Mouse (Mus musculus): ENCODE results near the gene Gm8773. TPM values are rescaled to one million over a fixed set of nuclear protein-coding genes. Genes with fewer than 3 reads are reported as not detected.

The Gm8773 gene
- polyA plus RNA-seq (2015; fragmentation: Nextera tagmentation; extraction: Ambion mirVana): 1.5 TPM in 2 replicates

DNA sequence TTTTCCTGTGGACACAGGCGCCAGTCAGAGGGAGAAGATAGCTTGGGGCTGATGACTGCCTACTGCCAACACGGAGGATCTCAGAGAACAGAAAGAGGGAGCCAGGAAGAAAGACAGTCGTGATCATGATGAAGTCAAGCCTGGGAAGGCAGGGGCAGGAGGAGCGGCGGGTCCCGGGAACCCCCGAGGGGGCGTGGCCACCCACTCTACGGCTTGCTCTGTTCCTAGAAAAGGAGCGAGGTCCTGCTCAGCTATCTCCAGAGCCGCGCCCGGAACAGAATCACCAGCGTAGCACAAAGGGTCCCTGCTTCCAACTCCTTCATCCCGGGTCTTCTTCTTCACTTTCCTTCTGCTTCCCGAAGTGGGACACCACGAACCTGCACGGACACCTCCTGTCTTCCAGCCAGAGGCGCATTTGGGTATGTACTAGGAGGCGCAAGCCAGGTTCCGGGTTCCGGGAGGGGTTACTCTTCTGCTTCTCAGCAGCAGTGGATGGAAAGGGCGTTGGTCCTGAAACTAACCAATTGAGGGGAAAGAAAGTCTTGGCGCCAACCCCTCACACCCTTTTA, at the start of gene Gm8773:
Gene Gm8773 (plus strand): TSS at position 51 of the 569 bp plus-strand sequence.
- ATAC-seq: peak; percentile 85
- 1% methylated on average over 24 of the region's 24 CpGs for WGBS

DNA sequence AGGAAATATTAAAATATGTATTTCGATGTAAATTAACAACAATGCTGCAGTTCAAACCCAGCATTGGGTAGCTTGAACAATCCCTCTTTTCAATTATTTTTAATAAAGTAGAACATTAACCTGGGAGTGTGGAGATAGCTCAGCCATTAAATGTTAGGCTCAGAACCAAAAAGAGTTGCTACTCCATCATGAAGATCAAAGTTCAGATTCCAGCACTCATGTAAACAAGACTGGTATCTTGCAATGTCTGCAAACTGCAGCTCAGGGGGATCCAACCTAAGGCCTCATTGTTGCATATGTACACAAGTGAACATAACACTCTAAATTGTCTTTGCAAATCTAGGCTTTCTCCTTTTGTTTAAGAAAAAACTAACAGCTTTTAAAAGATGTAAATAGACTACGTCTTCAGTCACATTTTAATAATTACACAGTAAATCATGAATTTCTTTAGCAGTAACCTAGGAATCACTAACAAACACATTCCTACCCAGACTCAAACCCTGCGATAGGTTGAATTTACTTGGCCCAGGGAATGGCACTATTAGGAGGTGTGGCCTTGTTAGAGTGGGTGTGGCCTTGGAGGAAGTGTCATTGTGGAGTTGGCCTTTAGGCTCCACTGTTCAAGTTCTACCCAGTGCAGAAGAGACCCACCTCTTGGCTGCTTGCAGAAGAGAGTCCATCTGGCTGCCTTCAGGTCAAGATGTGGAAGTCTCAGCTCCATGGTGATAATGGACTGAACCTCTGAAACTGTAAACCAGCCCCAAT, 39.8 kb upstream of the Gm8773 start:
- no peak overlapping the region for H3K27ac ChIP-seq (ENCODE audit: low read length)
- peak; percentile 75 for ATAC-seq
- WGBS: 62% methylated on average over 3 of the region's 3 CpGs

More for the DNA sequence above, at the start of gene Gm8773:
- no peaks in the 10 kb centered on the region for H3K36me3 ChIP-seq (ENCODE audit: control insufficient read depth, insufficient read depth, low read length)
- H3K4me2 ChIP-seq (ENCODE audit: low read depth, low read length): peak within 1 kb of the TSS; percentile 66
- H3K9me3 ChIP-seq (ENCODE audit: control insufficient read depth, low read length): no peaks in the 10 kb centered on the region
- H3K27ac ChIP-seq (ENCODE audit: low read length): no peak within 1 kb of the TSS
- H3K4me3 ChIP-seq (ENCODE audit: low read length): peak within 1 kb of the TSS; percentile 51
- no peaks in the 10 kb centered on the region for H3K27me3 ChIP-seq (replicated peaks; ENCODE audit: control insufficient read depth, insufficient read depth, low read length)
- no peaks in the 10 kb centered on the region for H3K4me1 ChIP-seq (ENCODE audit: control insufficient read depth, insufficient read depth, low read length)
- peak within 1 kb of the TSS; percentile 46 for H3K9ac ChIP-seq (ENCODE audit: low read depth, low read length)

DNA sequence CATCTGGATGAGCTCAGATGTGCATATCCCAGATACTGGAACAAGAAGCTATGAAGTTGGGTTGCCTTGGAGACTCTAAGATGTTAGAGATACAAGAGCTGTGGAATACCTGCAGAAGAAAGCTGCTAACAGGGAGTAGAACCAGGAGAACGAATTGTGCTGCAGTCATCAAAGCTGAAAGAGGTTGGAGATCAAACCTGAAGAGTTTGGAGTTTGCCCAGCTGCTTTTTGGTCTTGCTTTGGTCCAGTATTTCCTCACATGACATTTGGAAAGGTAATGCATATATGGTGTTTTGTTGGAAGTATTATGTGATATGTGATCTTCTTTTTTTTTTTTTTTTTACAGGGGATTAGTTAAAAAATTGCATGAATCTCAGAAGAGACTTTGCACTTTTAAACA, 37.5 kb upstream of the Gm8773 start:
- no peaks in the 10 kb centered on the region for H3K9me3 ChIP-seq (ENCODE audit: control insufficient read depth, low read length)
- H3K27me3 ChIP-seq (replicated peaks; ENCODE audit: control insufficient read depth, insufficient read depth, low read length): no peaks in the 10 kb centered on the region
- H3K4me3 ChIP-seq (ENCODE audit: low read length): no peak overlapping the region
- ATAC-seq: no peak
- H3K4me2 ChIP-seq (ENCODE audit: low read depth, low read length): no peak overlapping the region
- H3K9ac ChIP-seq (ENCODE audit: low read depth, low read length): no peak overlapping the region
- H3K36me3 ChIP-seq (ENCODE audit: control insufficient read depth, insufficient read depth, low read length): peaks cover 7% of the 10 kb centered on the region
- H3K4me1 ChIP-seq (ENCODE audit: control insufficient read depth, insufficient read depth, low read length): no peaks in the 10 kb centered on the region
- 90% methylated on average over 1 of the region's 1 CpGs for WGBS
- H3K27ac ChIP-seq (ENCODE audit: low read length): no peak overlapping the region

More for the DNA sequence above, 39.8 kb upstream of the Gm8773 start:
- Histone ChIP-seq H3K4me3 (ENCODE audit: low read length) (no peak overlapping the region), H3K4me1 (ENCODE audit: control insufficient read depth, insufficient read depth, low read length) (no peaks in the 10 kb centered on the region), H3K27me3 (replicated peaks; ENCODE audit: control insufficient read depth, insufficient read depth, low read length) (no peaks in the 10 kb centered on the region), H3K4me2 (ENCODE audit: low read depth, low read length) (no peak overlapping the region), H3K36me3 (ENCODE audit: control insufficient read depth, insufficient read depth, low read length) (peaks cover 7% of the 10 kb centered on the region), H3K9ac (ENCODE audit: low read depth, low read length) (no peak overlapping the region), H3K9me3 (ENCODE audit: control insufficient read depth, low read length) (no peaks in the 10 kb centered on the region)

DNA sequence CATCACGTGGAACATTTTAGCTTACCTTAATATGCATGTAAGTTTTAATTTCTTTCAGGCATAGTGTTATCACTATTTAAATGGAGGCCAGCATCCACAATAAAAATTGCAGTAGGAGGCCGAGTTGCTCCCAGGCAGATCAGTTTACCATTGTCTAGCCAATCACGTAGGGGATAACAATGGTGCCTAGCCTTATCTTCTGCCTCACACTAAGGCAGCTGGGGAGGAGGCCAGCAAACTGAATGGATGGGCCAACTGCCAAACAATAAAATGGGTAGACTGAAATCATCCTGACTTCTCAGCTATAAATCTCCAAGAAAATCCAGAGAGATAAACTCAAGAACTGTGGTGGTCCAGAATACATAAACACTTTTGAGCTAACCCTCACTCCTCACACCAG, 33.8 kb upstream of the Gm8773 start:
- Histone ChIP-seq H3K4me3 (ENCODE audit: low read length) (no peak overlapping the region), H3K27me3 (replicated peaks; ENCODE audit: control insufficient read depth, insufficient read depth, low read length) (no peaks in the 10 kb centered on the region), H3K9me3 (ENCODE audit: control insufficient read depth, low read length) (no peaks in the 10 kb centered on the region), H3K27ac (ENCODE audit: low read length) (no peak overlapping the region), H3K4me1 (ENCODE audit: control insufficient read depth, insufficient read depth, low read length) (no peaks in the 10 kb centered on the region), H3K4me2 (ENCODE audit: low read depth, low read length) (no peak overlapping the region), H3K9ac (ENCODE audit: low read depth, low read length) (no peak overlapping the region), H3K36me3 (ENCODE audit: control insufficient read depth, insufficient read depth, low read length) (peaks cover 7% of the 10 kb centered on the region)
- WGBS: 77% methylated on average over 3 of the region's 3 CpGs
- no peak for ATAC-seq

DNA sequence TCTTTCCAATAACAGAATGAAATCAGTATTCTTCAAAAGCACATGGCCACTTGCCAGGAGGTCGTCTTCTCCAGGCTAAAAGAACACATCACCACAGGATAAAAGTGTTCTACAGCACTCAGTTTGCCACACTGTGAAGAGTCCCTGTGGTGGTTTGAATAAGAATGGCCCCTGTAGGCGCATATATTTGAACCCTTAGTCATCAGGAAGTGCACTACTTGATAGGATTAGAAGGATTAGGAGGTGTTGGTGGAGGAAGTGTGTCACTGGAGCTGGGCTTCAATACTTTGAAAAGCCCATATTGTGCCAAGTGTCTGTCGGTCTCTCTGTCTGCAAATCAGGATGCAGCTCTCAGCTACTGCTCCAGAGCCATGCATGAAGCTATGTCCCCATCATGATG, 33.2 kb upstream of the Gm8773 start:
- Histone ChIP-seq H3K9ac (ENCODE audit: low read depth, low read length) (no peak overlapping the region), H3K36me3 (ENCODE audit: control insufficient read depth, insufficient read depth, low read length) (peaks cover 7% of the 10 kb centered on the region), H3K27me3 (replicated peaks; ENCODE audit: control insufficient read depth, insufficient read depth, low read length) (no peaks in the 10 kb centered on the region), H3K4me3 (ENCODE audit: low read length) (no peak overlapping the region), H3K4me2 (ENCODE audit: low read depth, low read length) (no peak overlapping the region), H3K27ac (ENCODE audit: low read length) (no peak overlapping the region), H3K9me3 (ENCODE audit: control insufficient read depth, low read length) (no peaks in the 10 kb centered on the region), H3K4me1 (ENCODE audit: control insufficient read depth, insufficient read depth, low read length) (no peaks in the 10 kb centered on the region)
- 77% methylated on average over 3 of the region's 3 CpGs for WGBS
- ATAC-seq: no peak

DNA sequence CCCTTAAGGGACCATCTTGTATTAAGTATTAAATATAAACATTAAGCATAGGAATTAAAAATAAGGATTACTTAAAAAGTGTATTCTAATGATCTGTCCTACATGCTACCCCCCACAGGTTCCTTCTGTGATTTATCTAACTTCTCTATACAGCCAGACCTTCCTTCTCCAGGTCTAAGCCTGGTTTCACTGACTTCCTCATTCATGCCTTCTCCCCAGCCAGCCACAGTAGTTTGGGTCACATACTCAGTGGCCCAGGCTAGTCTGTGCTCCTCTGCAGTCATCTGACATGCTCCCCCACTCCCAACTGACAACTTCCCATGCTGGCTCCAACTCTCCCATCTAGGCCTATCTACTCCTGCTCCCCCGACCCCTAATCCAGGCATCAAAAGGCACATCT, 22.5 kb upstream of the Gm8773 start:
- Histone ChIP-seq H3K9me3 (ENCODE audit: control insufficient read depth, low read length) (no peaks in the 10 kb centered on the region), H3K4me1 (ENCODE audit: control insufficient read depth, insufficient read depth, low read length) (no peaks in the 10 kb centered on the region), H3K27me3 (replicated peaks; ENCODE audit: control insufficient read depth, insufficient read depth, low read length) (no peaks in the 10 kb centered on the region), H3K36me3 (ENCODE audit: control insufficient read depth, insufficient read depth, low read length) (peaks cover 12% of the 10 kb centered on the region; the same call in 1 of the 2 replicates), H3K4me3 (ENCODE audit: low read length) (no peak overlapping the region), H3K27ac (ENCODE audit: low read length) (no peak overlapping the region), H3K9ac (ENCODE audit: low read depth, low read length) (no peak overlapping the region), H3K4me2 (ENCODE audit: low read depth, low read length) (no peak overlapping the region)
- WGBS: 87% methylated on average over 1 of the region's 1 CpGs
- ATAC-seq: no peak

DNA sequence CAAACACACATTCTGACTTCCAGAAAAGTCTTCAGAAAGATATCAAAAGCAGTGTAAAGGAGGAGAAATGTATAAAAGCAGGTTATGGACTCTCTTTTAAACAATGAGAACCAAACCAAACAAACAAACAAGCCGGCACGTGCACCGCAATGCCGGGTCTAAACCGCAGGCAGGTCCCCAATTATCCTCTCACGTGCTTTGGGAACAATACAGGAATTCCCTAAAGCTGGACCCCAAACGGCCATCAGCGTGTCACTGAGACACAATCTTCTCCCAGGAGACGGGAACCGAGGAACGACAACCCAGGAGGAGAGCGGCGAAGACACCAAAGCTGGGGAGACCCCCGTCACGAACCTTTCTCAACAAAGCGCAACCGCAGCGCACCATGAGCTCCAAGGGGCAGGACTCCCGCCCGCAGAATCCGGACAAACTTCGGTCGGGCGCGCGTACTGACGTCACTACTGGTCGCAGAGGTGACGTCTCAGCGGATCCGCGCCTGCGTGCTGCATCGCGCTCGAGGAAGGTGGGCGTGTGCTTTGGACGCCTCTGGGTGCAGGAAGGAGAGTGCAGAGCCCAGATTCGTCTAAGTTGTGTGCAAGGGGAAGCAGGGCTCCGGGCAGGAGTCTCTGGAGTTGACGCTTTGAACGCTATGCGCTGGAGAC, 14.4 kb upstream of the Gm8773 start, which contains the start of gene Gtpbp10:
Gene Gtpbp10 (minus strand): TSS at position 460 of the 662 bp plus-strand sequence.
- Histone ChIP-seq H3K27me3 (replicated peaks; ENCODE audit: control insufficient read depth, insufficient read depth, low read length) (no peaks in the 10 kb centered on the region), H3K27ac (ENCODE audit: low read length) (peak within 1 kb of the TSS; percentile 29), H3K4me1 (ENCODE audit: control insufficient read depth, insufficient read depth, low read length) (peaks cover 3% of the 10 kb centered on the region; the same call in 1 of the 2 replicates), H3K4me3 (ENCODE audit: low read length) (peak within 1 kb of the TSS; percentile 58), H3K9ac (ENCODE audit: low read depth, low read length) (peak within 1 kb of the TSS; percentile 70), H3K4me2 (ENCODE audit: low read depth, low read length) (peak within 1 kb of the TSS; percentile 50), H3K9me3 (ENCODE audit: control insufficient read depth, low read length) (no peaks in the 10 kb centered on the region), H3K36me3 (ENCODE audit: control insufficient read depth, insufficient read depth, low read length) (peaks cover 3% of the 10 kb centered on the region; the same call in 1 of the 2 replicates)
- under 1% methylated on average over 43 of the region's 43 CpGs for WGBS
- ATAC-seq: peak; percentile 100

DNA sequence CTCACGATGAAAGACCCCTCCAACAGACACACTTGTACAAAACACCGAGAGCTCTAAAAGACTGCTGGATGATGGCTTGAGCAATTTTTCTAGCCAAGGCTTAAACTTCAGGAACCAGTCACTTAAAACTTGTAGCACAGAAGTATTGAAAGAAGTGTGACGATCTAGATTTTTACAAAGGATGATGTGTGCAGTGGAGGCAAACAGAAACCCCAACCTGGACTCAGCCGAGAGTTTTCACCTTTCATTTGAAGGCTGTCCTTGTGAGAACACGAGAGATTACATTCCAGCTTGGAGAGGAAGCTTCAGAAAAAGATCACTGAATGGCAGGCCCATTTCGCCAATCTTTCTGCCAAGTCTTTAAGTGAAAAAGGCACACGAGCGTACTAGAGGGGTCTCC, 13.8 kb upstream of the Gm8773 start:
- Histone ChIP-seq H3K4me1 (ENCODE audit: control insufficient read depth, insufficient read depth, low read length) (peaks cover 3% of the 10 kb centered on the region; the same call in 1 of the 2 replicates), H3K36me3 (ENCODE audit: control insufficient read depth, insufficient read depth, low read length) (no peaks in the 10 kb centered on the region), H3K9ac (ENCODE audit: low read depth, low read length) (peak overlapping the region; percentile 70), H3K4me3 (ENCODE audit: low read length) (peak overlapping the region; percentile 58), H3K9me3 (ENCODE audit: control insufficient read depth, low read length) (no peaks in the 10 kb centered on the region), H3K4me2 (ENCODE audit: low read depth, low read length) (peak overlapping the region; percentile 50), H3K27ac (ENCODE audit: low read length) (peak overlapping the region; percentile 29), H3K27me3 (replicated peaks; ENCODE audit: control insufficient read depth, insufficient read depth, low read length) (no peaks in the 10 kb centered on the region)
- 33% methylated on average over 8 of the region's 8 CpGs for WGBS
- ATAC-seq: peak; percentile 31

DNA sequence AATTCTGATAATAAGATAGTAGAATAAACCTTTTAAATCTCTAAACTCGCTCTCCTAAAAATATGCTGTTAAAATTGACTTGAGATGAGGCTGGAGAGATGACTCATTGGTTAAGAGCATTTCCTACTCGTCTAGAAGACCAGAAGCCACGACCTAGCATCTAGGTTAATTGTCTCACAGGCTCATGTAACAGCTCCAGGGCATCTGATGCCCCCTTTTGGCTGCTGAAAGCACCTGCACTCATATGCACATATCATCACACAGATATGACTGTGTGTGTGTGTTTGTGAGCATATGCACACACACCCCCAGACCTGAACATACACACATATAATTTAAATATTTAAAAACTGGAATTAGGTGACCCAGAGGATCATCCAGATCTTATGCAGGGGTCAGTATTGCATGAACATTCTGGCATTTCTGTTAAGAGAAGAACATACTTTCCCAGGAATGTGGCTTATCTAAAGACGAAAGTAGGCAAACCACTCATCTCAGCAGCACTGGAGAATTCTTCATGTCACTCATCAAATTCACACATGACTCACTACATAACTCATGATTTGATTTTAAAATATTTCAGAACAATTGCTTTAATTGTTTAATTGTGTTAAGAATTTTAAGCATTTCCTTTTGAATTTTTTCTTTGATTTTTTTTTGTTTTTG, 12.4 kb upstream of the Gm8773 start:
- no peak overlapping the region for H3K27ac ChIP-seq (ENCODE audit: low read length)
- no peaks in the 10 kb centered on the region for H3K36me3 ChIP-seq (ENCODE audit: control insufficient read depth, insufficient read depth, low read length)
- H3K4me1 ChIP-seq (ENCODE audit: control insufficient read depth, insufficient read depth, low read length): peaks cover 3% of the 10 kb centered on the region; the same call in 1 of the 2 replicates
- no peak overlapping the region for H3K9ac ChIP-seq (ENCODE audit: low read depth, low read length)
- no peak overlapping the region for H3K4me3 ChIP-seq (ENCODE audit: low read length)
- 73% methylated on average over 4 of the region's 4 CpGs for WGBS
- no peaks in the 10 kb centered on the region for H3K9me3 ChIP-seq (ENCODE audit: control insufficient read depth, low read length)
- no peak for ATAC-seq
- H3K27me3 ChIP-seq (replicated peaks; ENCODE audit: control insufficient read depth, insufficient read depth, low read length): no peaks in the 10 kb centered on the region
- H3K4me2 ChIP-seq (ENCODE audit: low read depth, low read length): no peak overlapping the region

All from intestine, embryonic 16.5 days (tissue).